Mouse (Mus musculus): Measurements from ENCODE around the gene Vps51. TPM values are rescaled to one million over a fixed set of nuclear protein-coding genes. Genes with fewer than 3 reads are reported as not detected.

Vps51 gene
- polyA plus RNA-seq, 1 experiment from 2014 or later, result 66.7 TPM

DNA sequence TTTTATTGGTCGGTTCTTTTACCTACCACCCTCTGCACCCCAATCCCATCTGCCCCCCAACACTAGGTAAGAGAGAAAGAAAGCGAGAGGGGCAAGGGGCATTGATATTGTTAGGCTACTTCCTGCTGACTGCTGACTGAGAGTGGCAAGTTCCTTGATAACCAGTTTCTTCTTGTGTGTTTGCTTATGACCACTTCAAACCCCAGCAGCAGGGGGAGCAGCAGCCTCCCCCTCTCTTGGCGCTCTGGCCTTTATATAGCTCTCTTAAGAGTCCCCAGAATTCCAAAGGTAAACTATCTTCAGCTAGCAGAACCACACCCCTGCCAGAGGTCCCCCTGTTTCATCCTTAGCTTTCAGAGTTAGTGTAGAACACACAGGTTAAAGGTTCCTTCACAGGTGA lies 56.8 kb downstream of the Vps51 start:
- Histone ChIP-seq H3K4me1 (ENCODE audit: control insufficient read depth, insufficient read depth, low read length) (no peaks in the 10 kb centered on the region), H3K9me3 (ENCODE audit: control insufficient read depth, low read depth, low read length) (no peaks in the 10 kb centered on the region), H3K4me2 (replicated peaks; ENCODE audit: low read depth, low read length) (no peak overlapping the region), H3K4me3 (ENCODE audit: low read depth, low read length) (no peak overlapping the region), H3K36me3 (ENCODE audit: control insufficient read depth, insufficient read depth, low read length) (no peaks in the 10 kb centered on the region), H3K27ac (ENCODE audit: low read length) (no peak overlapping the region), H3K9ac (replicated peaks; ENCODE audit: low read depth, low read length) (no peak overlapping the region), H3K27me3 (ENCODE audit: control insufficient read depth, insufficient read depth, low read length) (no peaks in the 10 kb centered on the region)
- ATAC-seq (ENCODE audit: insufficient number of reproducible peaks, insufficient read depth, low FRiP score, low read depth), result no peak
- WGBS, result 60% methylated on average over 3 of the region's 3 CpGs

DNA sequence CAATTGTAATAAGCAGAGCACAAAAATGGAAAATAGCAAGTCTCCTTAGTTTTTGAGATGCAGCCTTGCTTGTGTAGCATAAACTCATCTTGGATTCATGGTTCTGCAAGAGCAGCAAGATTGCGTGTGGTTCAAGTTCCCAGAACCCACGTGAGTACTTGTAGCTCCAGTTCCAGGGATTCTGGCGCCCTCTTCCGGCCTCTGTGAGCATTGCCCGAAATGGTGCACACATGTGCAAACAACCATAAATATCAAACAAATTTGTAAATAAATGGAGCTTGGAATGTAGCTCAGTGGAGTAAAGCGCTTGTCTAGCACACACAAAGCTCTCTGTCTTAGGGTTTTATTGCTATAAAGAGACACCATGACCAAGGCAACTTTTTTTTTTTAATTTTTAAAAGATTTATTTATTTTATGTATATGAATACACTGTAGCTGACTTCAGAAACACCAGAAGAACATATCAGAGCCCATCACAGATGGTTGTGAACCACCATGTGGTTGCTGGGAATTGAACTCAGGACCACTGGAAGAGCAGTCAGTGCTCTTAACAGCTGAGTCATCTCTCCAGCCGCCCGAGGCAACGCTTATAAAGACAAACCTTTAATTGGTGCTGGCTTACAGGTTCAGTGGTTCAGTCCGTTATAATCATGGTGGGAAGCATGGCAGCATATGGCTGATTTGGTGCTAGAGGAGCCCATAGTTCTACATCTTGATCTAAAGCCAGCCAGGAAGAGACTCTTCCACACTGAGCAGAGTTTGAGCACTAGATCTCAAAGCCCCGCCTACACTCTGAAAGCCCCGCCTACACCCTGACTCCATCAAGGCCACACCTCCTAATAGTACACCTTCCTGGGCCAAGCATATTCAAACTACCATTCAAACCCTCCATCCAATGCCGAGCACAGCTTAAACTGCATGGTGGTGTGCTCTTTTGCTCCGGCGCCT lies 58.6 kb downstream of the Vps51 start:
- no peak for ATAC-seq (ENCODE audit: insufficient number of reproducible peaks, insufficient read depth, low FRiP score, low read depth)
- Histone ChIP-seq H3K4me1 (ENCODE audit: control insufficient read depth, insufficient read depth, low read length) (0 out of 2 replicates have a peak, but pooled peaks cover 3% of the 10 kb centered on the region), H3K9me3 (ENCODE audit: control insufficient read depth, low read depth, low read length) (no peaks in the 10 kb centered on the region), H3K36me3 (ENCODE audit: control insufficient read depth, insufficient read depth, low read length) (no peaks in the 10 kb centered on the region), H3K9ac (replicated peaks; ENCODE audit: low read depth, low read length) (no peak overlapping the region), H3K27ac (ENCODE audit: low read length) (no peak overlapping the region), H3K4me2 (replicated peaks; ENCODE audit: low read depth, low read length) (no peak overlapping the region), H3K27me3 (ENCODE audit: control insufficient read depth, insufficient read depth, low read length) (no peaks in the 10 kb centered on the region), H3K4me3 (ENCODE audit: low read depth, low read length) (no peak overlapping the region)
- 29% methylated on average over 15 of the region's 15 CpGs for WGBS

Small RNA genes within 50 kb of the gene (microRNA-seq; reads per million reads assigned to microRNA genes)
- gene Mir6988, result 0.78 reads per million

Other genes with a start within 250 kb of the Vps51 start
- 18.3 and 18.6 TPM in 2 replicates for gene Frmd8, start 202.0 kb downstream of the Vps51 start, polyA plus RNA-seq (2014; fragmentation: Nextera tagmentation; extraction: Ambion mirVana)
- 1.8 and 2.8 TPM in 2 replicates for gene Slc25a45, start 199.4 kb downstream of the Vps51 start, polyA plus RNA-seq (2014; fragmentation: Nextera tagmentation; extraction: Ambion mirVana)
- gene Tigd3, start 183.1 kb downstream of the Vps51 start, polyA plus RNA-seq (2014; fragmentation: Nextera tagmentation; extraction: Ambion mirVana), result 3.1 and 3.2 TPM in 2 replicates
- gene Dpf2, start 164.2 kb downstream of the Vps51 start, polyA plus RNA-seq (2014; fragmentation: Nextera tagmentation; extraction: Ambion mirVana), result 132 and 148 TPM in 2 replicates
- gene Cdc42ep2, start 152.4 kb downstream of the Vps51 start, polyA plus RNA-seq (2014; fragmentation: Nextera tagmentation; extraction: Ambion mirVana), result 7.3 and 7.4 TPM in 2 replicates
- 68.9 and 73.2 TPM in 2 replicates for gene Pola2, start 113.0 kb downstream of the Vps51 start, polyA plus RNA-seq (2014; fragmentation: Nextera tagmentation; extraction: Ambion mirVana)
- not detected in 2 replicates for gene Slc22a20, start 91.1 kb downstream of the Vps51 start, polyA plus RNA-seq (2014; fragmentation: Nextera tagmentation; extraction: Ambion mirVana)
- gene Capn1, start 61.3 kb downstream of the Vps51 start, polyA plus RNA-seq (2014; fragmentation: Nextera tagmentation; extraction: Ambion mirVana), result 16.1 and 16.6 TPM in 2 replicates
- 24.8 and 27.5 TPM in 2 replicates for gene Syvn1, start 30.7 kb downstream of the Vps51 start, polyA plus RNA-seq (2014; fragmentation: Nextera tagmentation; extraction: Ambion mirVana)
- 75.5 and 77.4 TPM in 2 replicates for gene Mrpl49, start 19.4 kb downstream of the Vps51 start, polyA plus RNA-seq (2014; fragmentation: Nextera tagmentation; extraction: Ambion mirVana)
- 902 and 945 TPM in 2 replicates for gene Fau, start 19.4 kb downstream of the Vps51 start, polyA plus RNA-seq (2014; fragmentation: Nextera tagmentation; extraction: Ambion mirVana)
- 27.6 and 30.8 TPM in 2 replicates for gene Znhit2, start 16.0 kb downstream of the Vps51 start, polyA plus RNA-seq (2014; fragmentation: Nextera tagmentation; extraction: Ambion mirVana)
- 24.8 and 24.9 TPM in 2 replicates for gene Tm7sf2, start 8.9 kb downstream of the Vps51 start, polyA plus RNA-seq (2014; fragmentation: Nextera tagmentation; extraction: Ambion mirVana)
- gene Tmem262, start 2.8 kb upstream of the Vps51 start, polyA plus RNA-seq (2014; fragmentation: Nextera tagmentation; extraction: Ambion mirVana), result not detected in 2 replicates
- gene Gm28374, start 5.0 kb upstream of the Vps51 start, polyA plus RNA-seq (2014; fragmentation: Nextera tagmentation; extraction: Ambion mirVana), result 1.0 and 2.1 TPM in 2 replicates
- gene Zfpl1, start 7.7 kb upstream of the Vps51 start, polyA plus RNA-seq (2014; fragmentation: Nextera tagmentation; extraction: Ambion mirVana), result 77.7 and 81.6 TPM in 2 replicates
- gene Cdca5, start 7.8 kb upstream of the Vps51 start, polyA plus RNA-seq (2014; fragmentation: Nextera tagmentation; extraction: Ambion mirVana), result 37.2 and 39.0 TPM in 2 replicates
- 0.42 and 0.62 TPM in 2 replicates for gene AC131692.1, start 17.2 kb upstream of the Vps51 start, polyA plus RNA-seq (2014; fragmentation: Nextera tagmentation; extraction: Ambion mirVana)
- 0.54 and 0.64 TPM in 2 replicates for gene Naaladl1, start 28.6 kb upstream of the Vps51 start, polyA plus RNA-seq (2014; fragmentation: Nextera tagmentation; extraction: Ambion mirVana)
- 45.4 and 47.9 TPM in 2 replicates for gene Sac3d1, start 41.4 kb upstream of the Vps51 start, polyA plus RNA-seq (2014; fragmentation: Nextera tagmentation; extraction: Ambion mirVana)
- 27.6 and 30.6 TPM in 2 replicates for gene Snx15, start 51.1 kb upstream of the Vps51 start, polyA plus RNA-seq (2014; fragmentation: Nextera tagmentation; extraction: Ambion mirVana)
- gene Batf2, start 63.8 kb upstream of the Vps51 start, polyA plus RNA-seq (2014; fragmentation: Nextera tagmentation; extraction: Ambion mirVana), result 0.23 and 0.34 TPM in 2 replicates
- gene Arl2, start 64.3 kb upstream of the Vps51 start, polyA plus RNA-seq (2014; fragmentation: Nextera tagmentation; extraction: Ambion mirVana), result 101 and 107 TPM in 2 replicates
- gene Majin, start 107.2 kb upstream of the Vps51 start, polyA plus RNA-seq (2014; fragmentation: Nextera tagmentation; extraction: Ambion mirVana), result not detected in 2 replicates
- 0.90 TPM in 1 of 2 replicates, not detected in the other for gene Gpha2, start 149.1 kb upstream of the Vps51 start, polyA plus RNA-seq (2014; fragmentation: Nextera tagmentation; extraction: Ambion mirVana)
- 22.1 and 23.5 TPM in 2 replicates for gene Ppp2r5b, start 158.6 kb upstream of the Vps51 start, polyA plus RNA-seq (2014; fragmentation: Nextera tagmentation; extraction: Ambion mirVana)
- 9.2 and 10.4 TPM in 2 replicates for gene Atg2a, start 164.4 kb upstream of the Vps51 start, polyA plus RNA-seq (2014; fragmentation: Nextera tagmentation; extraction: Ambion mirVana)
- 44.9 and 46.2 TPM in 2 replicates for gene Ehd1, start 199.5 kb upstream of the Vps51 start, polyA plus RNA-seq (2014; fragmentation: Nextera tagmentation; extraction: Ambion mirVana)
- 2.2 and 2.3 TPM in 2 replicates for gene Cdc42bpg, start 229.2 kb upstream of the Vps51 start, polyA plus RNA-seq (2014; fragmentation: Nextera tagmentation; extraction: Ambion mirVana)

All from stomach, embryonic 14.5 days (tissue).